Mouse (Mus musculus) myocyte (in vitro differentiated cells): ENCODE data around the gene Slc46a2.

Experiments
- CEBPB ChIP-seq: IDR thresholded peaks from 2 replicates; pipeline ENCODE4 v1.6.1; 2011; ENCODE audit warnings: mild to moderate bottlenecking, moderate library complexity; ENCODE audit not compliant: poor library complexity, insufficient read depth, severe bottlenecking
- E2F4 ChIP-seq: IDR thresholded peaks from one replicate; pipeline ENCODE4 v1.6.1; 2011; ENCODE audit warnings: mild to moderate bottlenecking, control low read depth, moderate library complexity; ENCODE audit not compliant: insufficient read depth
- MAX ChIP-seq: IDR thresholded peaks from one replicate; pipeline ENCODE4 v1.6.1; 2011; ENCODE audit warnings: low read depth, mild to moderate bottlenecking, control low read depth
- MYOD1 ChIP-seq, 3 experiments: IDR thresholded peaks; one replicate each; pipeline ENCODE4 v1.6.1; 2011; ENCODE audit warnings: control low read depth in 2 of 3, low read depth in 2 of 3, mild to moderate bottlenecking in 2 of 3, moderate library complexity in 1 of 3; ENCODE audit not compliant: insufficient read length in 2 of 3, control insufficient read depth in 1 of 3
- MYOG ChIP-seq, 3 experiments: IDR thresholded peaks; one replicate each; pipeline ENCODE4 v1.6.1; 2011; ENCODE audit warnings: control low read depth in 2 of 3, low read depth in 2 of 3, mild to moderate bottlenecking in 2 of 3; ENCODE audit not compliant: insufficient read length in 2 of 3, control insufficient read depth in 1 of 3, insufficient read depth in 1 of 3
- POLR2A ChIP-seq: IDR thresholded peaks from one replicate; pipeline ENCODE4 v1.6.1; 2011; ENCODE audit warnings: low read depth, mild to moderate bottlenecking, control low read depth, moderate library complexity; ENCODE audit not compliant: insufficient read length
- POLR2AphosphoS2 ChIP-seq: IDR thresholded peaks from one replicate; pipeline ENCODE4 v1.6.1; 2011; ENCODE audit warnings: low read depth, control low read depth; ENCODE audit not compliant: insufficient read length
- REST ChIP-seq: IDR thresholded peaks from one replicate; pipeline ENCODE4 v1.6.1; 2011; ENCODE audit warnings: mild to moderate bottlenecking, control low read depth, moderate library complexity; ENCODE audit not compliant: insufficient read depth, insufficient read length
- SRF ChIP-seq: IDR thresholded peaks from one replicate; pipeline ENCODE4 v1.6.1; 2011; ENCODE audit warnings: low read depth; ENCODE audit not compliant: control insufficient read depth, insufficient read length
- TCF12 ChIP-seq: IDR thresholded peaks from one replicate; pipeline ENCODE4 v1.6.1; 2011; ENCODE audit warnings: mild to moderate bottlenecking, control low read depth; ENCODE audit not compliant: poor library complexity, insufficient read depth, severe bottlenecking
- TCF3 ChIP-seq: IDR thresholded peaks from one replicate; pipeline ENCODE4 v1.6.1; 2011; ENCODE audit warnings: low read depth, control low read depth; ENCODE audit not compliant: insufficient read length
- USF1 ChIP-seq: IDR thresholded peaks from one replicate; pipeline ENCODE4 v1.6.1; 2011; ENCODE audit warnings: low read depth, mild to moderate bottlenecking, control low read depth, moderate library complexity

DNA sequence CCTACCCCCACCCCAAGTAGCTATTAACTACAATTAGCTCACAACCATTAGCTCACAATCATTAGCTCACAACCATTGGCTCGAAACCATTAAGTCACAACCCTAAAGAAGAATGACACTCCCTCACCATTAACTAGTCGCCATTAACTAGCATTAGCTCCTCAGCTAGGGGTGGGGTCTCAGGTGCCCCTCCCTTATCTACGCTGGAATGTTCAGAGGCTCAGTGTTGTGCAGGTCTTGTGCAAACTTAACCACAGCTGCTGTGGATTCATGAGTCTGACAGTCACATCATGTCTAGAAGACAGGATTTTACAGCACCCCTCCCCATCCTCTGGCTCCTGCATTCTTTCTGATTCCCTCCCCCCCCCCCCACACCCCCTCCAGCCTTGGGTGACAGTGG, 12.8 kb upstream of the Slc46a2 start:
- TF ChIP-seq POLR2A (no peak), REST (no peak), E2F4 (no peak), POLR2AphosphoS2 (no peak), MAX (no peak), MYOD1 (IDR thresholded peaks at IDR 0.05; ENCODE audit: control insufficient read depth in 1 of 3, insufficient read length in 2 of 3, low read depth in 2 of 3) (no peak), MYOG (IDR thresholded peaks at IDR 0.05; ENCODE audit: control insufficient read depth in 1 of 3, insufficient read depth in 1 of 3, insufficient read length in 2 of 3, low read depth in 2 of 3) (no peak), TCF3 (no peak), CEBPB (no peak), USF1 (no peak), TCF12 (no peak), SRF (no peak)
